Mouse (Mus musculus): ENCODE data around the gene Olfr347. TPM values are rescaled to one million over a fixed set of nuclear protein-coding genes. Genes with fewer than 3 reads are reported as not detected.
A peak's percentile ranks its signal among the peaks of the same experiment; 100 is the strongest.

Gene Olfr347
- total RNA-seq (2014; rRNA removed) = not detected in 2 replicates
- polyA plus RNA-seq (2012; rRNA removed) = not detected in 2 replicates

GRCm38 (mm10) chr2:36731602-36732001 lies at the start of gene Olfr347:
Gene Olfr347 (plus strand): TSS chr2:36731902.
- no peak for DNase-seq (ENCODE audit: extremely low read depth, low read depth, low spot score)
- Histone ChIP-seq H3K9ac (ENCODE audit: low read depth, low read length) (no peak within 1 kb of the TSS), H3K27me3 (ENCODE audit: control insufficient read depth, insufficient read depth, low read length) (no peaks in the 10 kb centered on the region), H3K27ac (replicated peaks; ENCODE audit: insufficient read depth, low read depth, low read length) (no peak within 1 kb of the TSS), H3K4me3 (ENCODE audit: insufficient read depth, low read depth, low read length) (no peak within 1 kb of the TSS), H3K79me2 (ENCODE audit: control insufficient read depth, insufficient read depth, low read length) (no peaks in the 10 kb centered on the region), H3K4me1 (ENCODE audit: control insufficient read depth, insufficient read depth, low read length) (no peaks in the 10 kb centered on the region), H3K36me3 (ENCODE audit: control insufficient read depth, insufficient read depth, low read length) (no peaks in the 10 kb centered on the region)
- no peak for TF ChIP-seq CTCF (IDR thresholded peaks at IDR 0.05; ENCODE audit: low read depth, low read length)
- TF ChIP-seq POLR2A (IDR thresholded peaks at IDR 0.05; ENCODE audit: extremely low read depth, insufficient read depth, low read length) = no peak

- Histone ChIP-seq H3K9ac (ENCODE audit: low read depth, low read length) (no peak within 1 kb of the TSS), H3K79me2 (ENCODE audit: control insufficient read depth, insufficient read depth, low read length) (no peaks in the 10 kb centered on the region), H3K27ac (replicated peaks; ENCODE audit: insufficient read depth, low read depth, low read length) (no peak within 1 kb of the TSS), H3K4me3 (ENCODE audit: insufficient read depth, low read depth, low read length) (no peak within 1 kb of the TSS), H3K27me3 (ENCODE audit: control insufficient read depth, insufficient read depth, low read length) (no peaks in the 10 kb centered on the region), H3K36me3 (ENCODE audit: control insufficient read depth, insufficient read depth, low read length) (no peaks in the 10 kb centered on the region), H3K4me1 (ENCODE audit: control insufficient read depth, insufficient read depth, low read length) (no peaks in the 10 kb centered on the region)
- no peak for DNase-seq (ENCODE audit: extremely low read depth, low read depth, low spot score)
- TF ChIP-seq CTCF (IDR thresholded peaks at IDR 0.05; ENCODE audit: low read depth, low read length) (no peak), POLR2A (IDR thresholded peaks at IDR 0.05; ENCODE audit: extremely low read depth, insufficient read depth, low read length) (no peak)
- 85% methylated on average over 1 of the region's 1 CpGs for WGBS
Observed at GRCm38 (mm10) chr2:36685488-36685887, 46.2 kb upstream of the Olfr347 start, which contains the start of gene Olfr346. Gene Olfr346 (plus strand): TSS chr2:36685788.

- Histone ChIP-seq H3K27me3 (ENCODE audit: control insufficient read depth, insufficient read depth, low read length) (no peaks in the 10 kb centered on the region), H3K9ac (ENCODE audit: low read depth, low read length) (no peak overlapping the region), H3K36me3 (ENCODE audit: control insufficient read depth, insufficient read depth, low read length) (no peaks in the 10 kb centered on the region), H3K4me3 (ENCODE audit: insufficient read depth, low read depth, low read length) (no peak overlapping the region), H3K4me1 (ENCODE audit: control insufficient read depth, insufficient read depth, low read length) (no peaks in the 10 kb centered on the region), H3K27ac (replicated peaks; ENCODE audit: insufficient read depth, low read depth, low read length) (no peak overlapping the region), H3K79me2 (ENCODE audit: control insufficient read depth, insufficient read depth, low read length) (no peaks in the 10 kb centered on the region)
- WGBS = 45% methylated on average over 3 of the region's 3 CpGs
- DNase-seq (ENCODE audit: extremely low read depth, low read depth, low spot score) = peak; percentile 15
- TF ChIP-seq POLR2A (IDR thresholded peaks at IDR 0.05; ENCODE audit: extremely low read depth, insufficient read depth, low read length) (no peak), CTCF (IDR thresholded peaks at IDR 0.05; ENCODE audit: low read depth, low read length) (no peak)
Observed at GRCm38 (mm10) chr2:36736226-36736625, 4.5 kb downstream of the Olfr347 start.

GRCm38 (mm10) chr2:36783976-36784375 lies 52.3 kb downstream of the Olfr347 start, which contains the start of gene Olfr348:
Gene Olfr348 (plus strand): TSS chr2:36784276.
- TF ChIP-seq POLR2A (IDR thresholded peaks at IDR 0.05; ENCODE audit: extremely low read depth, insufficient read depth, low read length) (no peak), CTCF (IDR thresholded peaks at IDR 0.05; ENCODE audit: low read depth, low read length) (no peak)
- Histone ChIP-seq H3K27ac (replicated peaks; ENCODE audit: insufficient read depth, low read depth, low read length) (no peak within 1 kb of the TSS), H3K9ac (ENCODE audit: low read depth, low read length) (no peak within 1 kb of the TSS), H3K4me1 (ENCODE audit: control insufficient read depth, insufficient read depth, low read length) (no peaks in the 10 kb centered on the region), H3K79me2 (ENCODE audit: control insufficient read depth, insufficient read depth, low read length) (no peaks in the 10 kb centered on the region), H3K4me3 (ENCODE audit: insufficient read depth, low read depth, low read length) (no peak within 1 kb of the TSS), H3K27me3 (ENCODE audit: control insufficient read depth, insufficient read depth, low read length) (no peaks in the 10 kb centered on the region), H3K36me3 (ENCODE audit: control insufficient read depth, insufficient read depth, low read length) (no peaks in the 10 kb centered on the region)
- no peak for DNase-seq (ENCODE audit: extremely low read depth, low read depth, low spot score)
- WGBS = 63% methylated on average over 2 of the region's 2 CpGs

Other genes with a start within 250 kb of the Olfr347 start
- not detected in 2 replicates for gene Olfr341, start 249.4 kb upstream of the Olfr347 start, total RNA-seq (2014; rRNA removed)
- gene Olfr341, start 249.4 kb upstream of the Olfr347 start, polyA plus RNA-seq (2012; rRNA removed) = not detected in 2 replicates
- gene Olfr342, start 206.9 kb upstream of the Olfr347 start, total RNA-seq (2014; rRNA removed) = not detected in 2 replicates
- gene Olfr342, start 206.9 kb upstream of the Olfr347 start, polyA plus RNA-seq (2012; rRNA removed) = not detected in 2 replicates
- gene Olfr344, start 165.2 kb upstream of the Olfr347 start, total RNA-seq (2014; rRNA removed) = not detected in 2 replicates
- gene Olfr344, start 165.2 kb upstream of the Olfr347 start, polyA plus RNA-seq (2012; rRNA removed) = not detected in 2 replicates
- not detected in 2 replicates for gene Olfr345, start 91.9 kb upstream of the Olfr347 start, total RNA-seq (2014; rRNA removed)
- gene Olfr345, start 91.9 kb upstream of the Olfr347 start, polyA plus RNA-seq (2012; rRNA removed) = not detected in 2 replicates
- gene Olfr346, start 46.1 kb upstream of the Olfr347 start, total RNA-seq (2014; rRNA removed) = not detected in 2 replicates
- not detected in 2 replicates for gene Olfr346, start 46.1 kb upstream of the Olfr347 start, polyA plus RNA-seq (2012; rRNA removed)
- not detected in 2 replicates for gene Olfr348, start 52.4 kb downstream of the Olfr347 start, total RNA-seq (2014; rRNA removed)
- gene Olfr348, start 52.4 kb downstream of the Olfr347 start, polyA plus RNA-seq (2012; rRNA removed) = not detected in 2 replicates
- not detected in 2 replicates for gene Olfr50, start 58.6 kb downstream of the Olfr347 start, total RNA-seq (2014; rRNA removed)
- not detected in 2 replicates for gene Olfr50, start 58.6 kb downstream of the Olfr347 start, polyA plus RNA-seq (2012; rRNA removed)
- not detected in 2 replicates for gene Olfr3, start 85.1 kb downstream of the Olfr347 start, total RNA-seq (2014; rRNA removed)
- gene Olfr3, start 85.1 kb downstream of the Olfr347 start, polyA plus RNA-seq (2012; rRNA removed) = not detected in 2 replicates
- not detected in 2 replicates for gene Olfr350, start 114.4 kb downstream of the Olfr347 start, total RNA-seq (2014; rRNA removed)
- not detected in 2 replicates for gene Olfr350, start 114.4 kb downstream of the Olfr347 start, polyA plus RNA-seq (2012; rRNA removed)
- not detected in 2 replicates for gene Olfr351, start 130.8 kb downstream of the Olfr347 start, total RNA-seq (2014; rRNA removed)
- not detected in 2 replicates for gene Olfr351, start 130.8 kb downstream of the Olfr347 start, polyA plus RNA-seq (2012; rRNA removed)
- gene Olfr352, start 136.6 kb downstream of the Olfr347 start, total RNA-seq (2014; rRNA removed) = not detected in 2 replicates
- gene Olfr352, start 136.6 kb downstream of the Olfr347 start, polyA plus RNA-seq (2012; rRNA removed) = not detected in 2 replicates
- gene Olfr353, start 161.0 kb downstream of the Olfr347 start, total RNA-seq (2014; rRNA removed) = not detected in 2 replicates
- gene Olfr353, start 161.0 kb downstream of the Olfr347 start, polyA plus RNA-seq (2012; rRNA removed) = not detected in 2 replicates
- not detected in 2 replicates for gene Olfr354, start 173.8 kb downstream of the Olfr347 start, total RNA-seq (2014; rRNA removed)
- not detected in 2 replicates for gene Olfr354, start 173.8 kb downstream of the Olfr347 start, polyA plus RNA-seq (2012; rRNA removed)
- gene Olfr355, start 197.0 kb downstream of the Olfr347 start, total RNA-seq (2014; rRNA removed) = not detected in 2 replicates
- gene Olfr355, start 197.0 kb downstream of the Olfr347 start, polyA plus RNA-seq (2012; rRNA removed) = not detected in 2 replicates
- gene Olfr356, start 205.2 kb downstream of the Olfr347 start, total RNA-seq (2014; rRNA removed) = not detected in 2 replicates
- gene Olfr356, start 205.2 kb downstream of the Olfr347 start, polyA plus RNA-seq (2012; rRNA removed) = not detected in 2 replicates